Mouse (Mus musculus): ENCODE measurements around the gene Fam118b. TPM values are rescaled to one million over a fixed set of nuclear protein-coding genes. Genes with fewer than 3 reads are reported as not detected.

Gene Fam118b
- total and polyA plus RNA-seq, 3 experiments: 23.4 to 30.9 TPM; not detected in 1

DNA sequence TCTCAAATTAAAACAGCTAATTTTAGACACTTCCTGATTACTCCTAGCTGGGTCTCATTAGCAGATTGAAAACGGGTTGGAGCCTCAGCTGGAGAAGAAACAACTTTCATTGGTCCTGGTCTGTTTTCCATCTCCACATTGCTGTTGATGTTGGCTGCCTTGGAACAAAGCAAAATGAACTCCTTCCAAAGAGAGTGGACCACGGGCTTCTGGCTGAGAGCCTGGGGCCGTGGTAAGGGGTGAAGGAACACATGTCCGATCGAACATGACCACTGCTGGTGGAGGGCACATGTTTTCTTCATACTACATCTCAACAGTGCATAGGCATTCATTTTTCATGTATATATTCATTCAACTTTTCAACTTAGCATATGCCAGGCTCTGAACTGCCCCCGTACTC is 42.8 kb upstream of the Fam118b start:
- Histone ChIP-seq H3K9ac (ENCODE audit: control insufficient read depth, low read depth, low read length, poor library complexity, severe bottlenecking) (no peak overlapping the region), H3K27me3 (ENCODE audit: control insufficient read depth in 1 of 2, insufficient read depth in 2 of 2, low read length in 2 of 2) (no peaks in the 10 kb centered on the region), H3K36me3 (ENCODE audit: control insufficient read depth in 1 of 2, insufficient read depth in 2 of 2, low read length in 2 of 2) (no peaks in the 10 kb centered on the region), H3K79me2 (ENCODE audit: control insufficient read depth, insufficient read depth, low read length, poor library complexity) (no peaks in the 10 kb centered on the region), H3K4me1 (ENCODE audit: control insufficient read depth in 1 of 2, insufficient read depth in 2 of 2, low read length in 2 of 2) (no peaks in the 10 kb centered on the region), H3K4me3 (ENCODE audit: control insufficient read depth in 1 of 2, insufficient read depth in 1 of 2, low read depth in 2 of 2, low read length in 2 of 2) (no peak overlapping the region), H3K27ac (ENCODE audit: control insufficient read depth, low read depth, low read length) (no peak overlapping the region), H3K9me3 (replicated peaks; ENCODE audit: insufficient read depth, low read length) (no peaks in the 10 kb centered on the region)
- TF ChIP-seq POLR2AphosphoS2 (IDR thresholded peaks at IDR 0.05; ENCODE audit: low read length): no peak
- no peak for TF ChIP-seq TCF12 (IDR thresholded peaks at IDR 0.05; ENCODE audit: low read depth, low read length)
- no peak for TF ChIP-seq KAT2A (conservative IDR thresholded peaks at IDR 0.05; ENCODE audit: low read depth, low read length)
- no peak for TF ChIP-seq TAL1 (IDR thresholded peaks at IDR 0.05; ENCODE audit: low read length)
- no peak for TF ChIP-seq JUND (IDR thresholded peaks at IDR 0.05; ENCODE audit: low read depth, low read length)
- TF ChIP-seq RAD21 (IDR thresholded peaks at IDR 0.05; ENCODE audit: low read depth, low read length): no peak
- TF ChIP-seq MXI1 (IDR thresholded peaks at IDR 0.05; ENCODE audit: low read depth, low read length): no peak
- no peak for TF ChIP-seq CHD1 (IDR thresholded peaks at IDR 0.05; ENCODE audit: low read depth, low read length)
- no peak for TF ChIP-seq ETS1 (IDR thresholded peaks at IDR 0.05; ENCODE audit: low read depth, low read length)
- DNase-seq (ENCODE audit: low read depth, low spot score): no peak

DNA sequence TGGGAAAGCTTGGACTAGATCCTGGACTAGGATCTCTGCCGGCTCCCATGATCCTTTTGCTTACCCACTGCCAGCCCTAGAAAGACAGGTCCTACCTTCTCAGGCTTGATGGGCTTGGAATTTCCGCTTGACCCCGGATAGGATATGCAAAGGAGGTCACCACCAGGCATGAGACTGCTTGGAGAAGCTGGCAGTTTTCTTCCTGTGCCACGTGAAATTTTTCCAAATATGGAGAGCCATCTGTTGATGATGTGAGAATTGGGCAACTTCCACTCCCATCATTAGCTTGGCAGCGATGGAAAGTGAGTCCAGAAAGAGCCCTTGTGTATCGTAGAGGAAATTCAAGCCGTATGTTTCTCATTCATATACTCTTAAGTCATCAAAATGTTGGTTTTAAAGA is 39.9 kb upstream of the Fam118b start:
- H3K4me3 ChIP-seq (ENCODE audit: control insufficient read depth in 1 of 2, insufficient read depth in 1 of 2, low read depth in 2 of 2, low read length in 2 of 2): no peak overlapping the region
- TF ChIP-seq POLR2AphosphoS2 (IDR thresholded peaks at IDR 0.05; ENCODE audit: low read length): no peak
- no peak for TF ChIP-seq UBTF (IDR thresholded peaks at IDR 0.05; ENCODE audit: borderline replicate concordance, insufficient read depth, low read depth, low read length)
- TF ChIP-seq CTCF (IDR thresholded peaks at IDR 0.05 in 2 of 3, conservative IDR thresholded peaks at IDR 0.05 in 1 of 3; ENCODE audit: control insufficient read depth in 1 of 3, insufficient read depth in 1 of 3, low read depth in 2 of 3, low read length in 3 of 3, poor library complexity in 1 of 3, severe bottlenecking in 1 of 3): no peak
- TF ChIP-seq USF2 (IDR thresholded peaks at IDR 0.05; ENCODE audit: borderline replicate concordance in 1 of 2, insufficient read depth in 1 of 2, low read depth in 1 of 2, low read length in 2 of 2): no peak
- TF ChIP-seq MXI1 (IDR thresholded peaks at IDR 0.05; ENCODE audit: low read depth, low read length): no peak
- TF ChIP-seq JUND (IDR thresholded peaks at IDR 0.05; ENCODE audit: low read depth, low read length): no peak
- TF ChIP-seq RAD21 (IDR thresholded peaks at IDR 0.05; ENCODE audit: low read depth, low read length): no peak
- no peak for TF ChIP-seq ZNF384 (IDR thresholded peaks at IDR 0.05; ENCODE audit: low read depth, low read length)
- no peak for TF ChIP-seq KAT2A (conservative IDR thresholded peaks at IDR 0.05; ENCODE audit: low read depth, low read length)
- no peak for TF ChIP-seq MYB (IDR thresholded peaks at IDR 0.05; ENCODE audit: low read depth, low read length)
- TF ChIP-seq ZC3H11A (IDR thresholded peaks at IDR 0.05; ENCODE audit: low read depth, low read length): no peak
- no peak for TF ChIP-seq POLR2A (IDR thresholded peaks at IDR 0.05; ENCODE audit: control insufficient read depth in 1 of 2, insufficient read depth in 1 of 2, low read depth in 1 of 2, low read length in 2 of 2, poor library complexity in 1 of 2)
- no peak for TF ChIP-seq CHD2 (IDR thresholded peaks at IDR 0.05; ENCODE audit: low read length)
- no peak for TF ChIP-seq EP300 (IDR thresholded peaks at IDR 0.05; ENCODE audit: low read depth in 1 of 2, low read length in 2 of 2)
- no peak for TF ChIP-seq HCFC1 (IDR thresholded peaks at IDR 0.05; ENCODE audit: low read depth, low read length)
- no peaks in the 10 kb centered on the region for H3K9me3 ChIP-seq (replicated peaks; ENCODE audit: insufficient read depth, low read length)
- H3K4me1 ChIP-seq (ENCODE audit: control insufficient read depth in 1 of 2, insufficient read depth in 2 of 2, low read length in 2 of 2): no peaks in the 10 kb centered on the region
- H3K9ac ChIP-seq (ENCODE audit: control insufficient read depth, low read depth, low read length, poor library complexity, severe bottlenecking): no peak overlapping the region
- no peak for DNase-seq (ENCODE audit: low read depth, low spot score)
- H3K27me3 ChIP-seq (ENCODE audit: control insufficient read depth in 1 of 2, insufficient read depth in 2 of 2, low read length in 2 of 2): no peaks in the 10 kb centered on the region
- H3K36me3 ChIP-seq (ENCODE audit: control insufficient read depth in 1 of 2, insufficient read depth in 2 of 2, low read length in 2 of 2): no peaks in the 10 kb centered on the region
- H3K27ac ChIP-seq (ENCODE audit: control insufficient read depth, low read depth, low read length): no peak overlapping the region
- H3K79me2 ChIP-seq (ENCODE audit: control insufficient read depth, insufficient read depth, low read length, poor library complexity): no peaks in the 10 kb centered on the region
